Mouse (Mus musculus): ENCODE measurements at regions not wholly inside any gene's neighbourhood (a gene's known extent, or its start where the extent isn't known, plus 50 kb on each side); places are given as distances from the start of the nearest gene placed in this dataset.

GRCm38 (mm10) chr3:119995781-119996180, 211.5 kb upstream of the Ptbp2 start:
- TF ChIP-seq CTCF (IDR thresholded peaks at IDR 0.05; ENCODE audit: control insufficient read depth, insufficient read depth, insufficient read length) (no peak), CEBPB (IDR thresholded peaks at IDR 0.05; ENCODE audit: low read depth) (no peak), USF1 (IDR thresholded peaks at IDR 0.05; ENCODE audit: low read depth) (no peak), MYOG (IDR thresholded peaks at IDR 0.05; ENCODE audit: control insufficient read depth, extremely low read depth, insufficient read length) (no peak), MAX (IDR thresholded peaks at IDR 0.05) (no peak)

All from C2C12 (cell line).